Mouse (Mus musculus) cortical plate, adult 2 months (tissue): ENCODE measurements around the gene Zgrf1.

Source experiments
- CTCF ChIP-seq: fragments of 200-500 bp; IDR thresholded peaks from 2 replicates; pipeline ENCODE4 v1.5.1; 2011; ENCODE audit warnings: mild to moderate bottlenecking, control low read depth, low read length; ENCODE audit not compliant: insufficient read depth; ENCODE audit errors: extremely low read depth
- POLR2A ChIP-seq: fragments of 200-500 bp; IDR thresholded peaks from 2 replicates; pipeline ENCODE4 v1.6.1; 2011; ENCODE audit warnings: mild to moderate bottlenecking, low read length, control low read depth; ENCODE audit not compliant: insufficient read depth; ENCODE audit errors: extremely low read depth

DNA sequence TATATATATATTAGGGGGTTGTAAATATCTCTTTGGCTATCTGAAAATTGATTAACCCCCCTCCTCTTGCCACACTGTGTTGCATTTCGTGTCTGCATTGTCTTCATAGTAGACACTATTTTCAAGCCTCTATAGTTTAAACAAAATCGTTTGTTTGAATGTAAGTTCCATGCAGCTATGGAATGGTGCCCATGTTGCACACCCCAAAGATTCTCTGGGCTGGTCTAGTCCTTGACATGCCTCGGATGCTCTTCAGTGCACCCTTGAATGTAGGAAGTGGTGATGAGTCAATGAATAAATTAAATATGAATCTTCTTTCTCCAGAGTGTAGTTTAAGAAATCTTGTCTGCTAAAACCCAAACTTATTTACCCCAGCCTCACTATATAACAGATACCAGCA is 73.2 kb downstream of the Zgrf1 start:
- no peak for TF ChIP-seq CTCF
- no peak for TF ChIP-seq POLR2A
